Mouse (Mus musculus): ENCODE measurements around the gene Dab2ip. TPM values are rescaled to one million over a fixed set of nuclear protein-coding genes. Genes with fewer than 3 reads are reported as not detected.

The Dab2ip gene
- polyA plus RNA-seq, 1 experiment, result 73.9 TPM

- DNase-seq (ENCODE audit: extremely low spot score in 1 of 2, low spot score in 1 of 2), result no peak
Measured at GRCm38 (mm10) chr2:35702001-35702400, 143.9 kb downstream of the Dab2ip start.

GRCm38 (mm10) chr2:35702608-35703007, 144.5 kb downstream of the Dab2ip start:
- DNase-seq (ENCODE audit: extremely low spot score in 1 of 2, low spot score in 1 of 2), result no peak

- no peak for DNase-seq (ENCODE audit: extremely low spot score in 1 of 2, low spot score in 1 of 2)
Measured at GRCm38 (mm10) chr2:35703241-35703640, 145.2 kb downstream of the Dab2ip start.

- no peak for DNase-seq (ENCODE audit: extremely low spot score in 1 of 2, low spot score in 1 of 2)
Measured at GRCm38 (mm10) chr2:35712611-35713010, 154.5 kb downstream of the Dab2ip start.

- DNase-seq (ENCODE audit: extremely low spot score in 1 of 2, low spot score in 1 of 2), result no peak
Measured at GRCm38 (mm10) chr2:35713460-35713859, 155.4 kb downstream of the Dab2ip start.

DNA sequence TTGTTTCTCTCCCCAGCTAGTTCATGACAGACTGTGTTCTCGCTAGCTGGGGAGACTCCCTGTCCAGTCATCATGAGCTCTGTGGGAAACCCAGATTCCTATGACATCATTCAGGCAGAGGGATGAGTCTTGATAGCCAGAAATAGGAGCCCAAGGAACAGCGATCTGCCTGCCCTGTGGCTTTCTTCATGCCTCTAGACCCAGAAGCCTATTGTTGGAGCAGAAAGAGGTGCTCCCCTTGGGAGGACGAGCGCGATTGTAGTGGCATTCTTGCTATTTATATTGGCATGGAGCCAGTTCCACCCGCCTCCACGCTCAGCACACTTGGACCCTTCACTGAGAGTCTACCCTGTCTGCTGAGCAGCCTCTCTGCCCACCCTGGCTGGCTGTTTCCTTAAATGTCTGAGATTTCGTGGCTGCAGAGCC, 156.7 kb downstream of the Dab2ip start:
- peak in 1 of 2 experiments; percentile 53 for DNase-seq (ENCODE audit: extremely low spot score in 1 of 2, low spot score in 1 of 2)

DNA sequence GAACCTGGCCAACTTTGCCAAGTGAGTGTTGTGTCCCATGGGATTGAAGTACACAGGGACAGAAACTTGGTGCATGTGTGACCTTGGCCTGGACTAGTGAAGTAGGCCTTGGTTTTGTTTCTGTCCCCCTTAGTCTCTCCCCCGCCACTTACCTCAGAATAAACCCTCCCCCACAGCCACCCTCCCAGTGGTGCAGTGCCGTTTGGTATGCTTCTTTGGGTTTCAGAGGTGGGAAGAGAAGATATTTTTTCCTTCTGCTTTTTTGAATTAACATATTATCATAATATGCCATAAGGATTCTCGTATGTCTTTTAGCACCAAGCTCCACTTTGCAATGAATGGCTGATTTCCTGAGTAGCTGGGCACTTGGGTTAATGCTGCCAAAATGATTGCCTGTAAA, 157.4 kb downstream of the Dab2ip start:
- peak in 1 of 2 experiments; percentile 55 for DNase-seq (ENCODE audit: extremely low spot score in 1 of 2, low spot score in 1 of 2)

DNA sequence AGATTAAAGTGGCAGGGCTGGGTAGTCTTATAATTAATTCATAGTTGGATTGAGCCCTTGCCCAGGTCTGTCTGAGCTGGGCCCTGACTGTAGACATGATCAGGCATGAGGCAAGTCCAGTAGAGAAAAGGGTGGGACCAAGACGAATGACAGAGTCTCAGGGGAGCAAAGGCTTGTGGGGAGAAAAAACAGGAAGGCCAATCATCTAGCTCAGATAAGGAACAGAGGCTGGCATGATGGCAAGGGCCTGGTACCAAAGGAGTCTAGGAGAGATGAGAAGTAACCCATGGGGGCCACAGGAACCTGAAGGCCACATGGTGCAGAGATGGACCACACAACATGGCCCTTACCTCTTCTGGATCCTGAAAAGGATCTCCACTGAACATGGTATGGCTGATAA, 158.1 kb downstream of the Dab2ip start:
- no peak for DNase-seq (ENCODE audit: extremely low spot score in 1 of 2, low spot score in 1 of 2)

DNA sequence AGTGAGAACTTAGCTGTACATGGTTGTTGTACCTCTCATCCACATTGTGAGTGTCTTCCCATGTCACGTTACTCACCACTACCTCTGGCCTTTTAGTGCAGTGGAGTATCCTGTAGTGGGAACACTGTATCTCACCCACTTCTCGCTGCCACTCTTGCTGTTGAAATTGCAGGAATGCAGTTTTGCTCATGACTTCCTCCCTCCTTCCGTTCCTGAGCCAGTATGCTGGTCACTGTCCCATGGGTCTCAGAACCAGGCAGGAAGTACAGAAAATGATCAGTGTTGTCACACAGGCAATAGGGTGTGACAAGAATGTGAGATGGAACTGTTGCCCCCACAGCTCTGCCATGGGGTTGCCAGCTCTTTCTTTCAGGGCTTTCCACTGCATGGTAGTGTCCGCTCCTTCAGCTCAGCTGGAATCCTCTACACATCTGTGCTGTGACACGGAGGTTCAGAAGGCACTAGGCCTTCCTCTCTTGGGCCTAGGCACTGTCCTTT, 160.0 kb downstream of the Dab2ip start:
- DNase-seq (ENCODE audit: extremely low spot score in 1 of 2, low spot score in 1 of 2), result no peak

DNA sequence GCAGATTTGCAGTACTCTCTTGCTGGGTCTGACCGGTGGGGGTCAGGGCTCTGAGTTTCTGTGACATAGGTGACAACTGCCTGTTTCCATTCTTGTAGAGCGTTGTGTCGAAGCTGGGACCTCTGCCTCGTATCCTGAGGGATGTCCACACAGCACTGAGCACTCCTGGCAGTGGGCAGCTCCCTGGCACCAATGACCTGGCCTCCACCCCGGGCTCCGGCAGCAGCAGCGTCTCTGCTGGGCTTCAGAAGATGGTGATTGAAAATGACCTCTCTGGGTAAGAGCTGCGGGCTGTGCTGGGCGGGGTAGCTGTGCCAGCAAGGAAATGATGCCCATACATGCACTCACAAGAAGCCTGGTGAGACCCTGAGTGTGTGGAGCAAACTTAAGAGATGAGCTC, 160.6 kb downstream of the Dab2ip start:
- no peak for DNase-seq (ENCODE audit: extremely low spot score in 1 of 2, low spot score in 1 of 2)

DNA sequence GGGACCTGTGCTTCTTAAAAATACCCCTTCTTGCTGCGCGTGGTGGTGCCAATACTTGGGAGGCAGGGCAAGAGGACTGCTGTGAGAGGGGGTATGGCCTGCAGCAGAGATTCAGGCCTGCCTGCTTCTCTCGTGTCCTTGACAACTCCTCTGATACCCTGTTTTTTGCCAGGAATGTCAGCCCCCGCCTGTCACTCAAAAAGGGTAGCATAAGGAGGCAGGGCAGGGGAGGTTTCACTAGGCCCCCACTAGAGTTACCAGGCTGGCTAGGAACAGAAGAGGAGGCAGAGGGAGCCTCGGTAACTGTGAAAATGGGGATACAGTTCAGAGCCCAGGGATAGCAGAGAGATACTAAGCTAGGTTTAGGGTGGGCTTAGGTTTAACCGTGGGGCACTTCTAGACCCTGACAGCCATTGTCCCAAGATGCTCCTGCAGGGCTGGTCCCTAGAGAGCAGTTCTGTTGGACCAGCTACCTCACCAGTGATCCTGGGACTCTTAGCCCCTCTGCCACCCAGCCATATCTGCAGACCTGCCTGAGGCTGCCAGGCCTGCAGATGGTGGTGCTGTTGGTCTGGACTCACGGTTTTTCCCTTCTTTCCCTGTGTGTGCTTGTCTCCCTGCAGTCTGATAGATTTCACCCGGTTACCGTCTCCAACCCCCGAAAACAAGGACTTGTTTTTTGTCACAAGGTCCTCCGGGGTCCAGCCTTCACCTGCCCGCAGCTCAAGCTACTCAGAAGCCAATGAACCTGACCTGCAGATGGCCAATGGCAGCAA, 161.4 kb downstream of the Dab2ip start:
- DNase-seq (ENCODE audit: extremely low spot score in 1 of 2, low spot score in 1 of 2), result peak in 1 of 2 experiments; percentile 31

- DNase-seq (ENCODE audit: extremely low spot score in 1 of 2, low spot score in 1 of 2), result peak; percentile 41 to 70
Measured at GRCm38 (mm10) chr2:35720104-35720503, 162.0 kb downstream of the Dab2ip start.

DNA sequence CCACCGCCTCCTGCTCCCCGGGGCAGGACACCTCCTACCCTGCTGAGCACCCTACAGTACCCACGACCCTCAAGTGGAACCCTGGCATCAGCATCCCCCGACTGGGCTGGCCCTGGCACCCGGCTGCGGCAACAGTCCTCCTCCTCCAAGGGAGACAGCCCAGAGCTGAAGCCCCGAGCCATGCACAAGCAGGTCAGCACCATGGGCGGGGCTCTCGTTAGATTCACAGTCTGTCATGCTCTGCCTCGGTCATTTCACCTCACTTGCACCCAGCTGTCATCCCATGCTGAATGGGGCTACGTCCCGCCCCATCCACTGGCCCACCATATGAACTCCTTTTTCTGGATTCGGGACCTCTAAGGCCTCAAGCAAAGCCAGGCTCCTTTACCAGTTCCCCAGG, 162.5 kb downstream of the Dab2ip start:
- no peak for DNase-seq (ENCODE audit: extremely low spot score in 1 of 2, low spot score in 1 of 2)

DNA sequence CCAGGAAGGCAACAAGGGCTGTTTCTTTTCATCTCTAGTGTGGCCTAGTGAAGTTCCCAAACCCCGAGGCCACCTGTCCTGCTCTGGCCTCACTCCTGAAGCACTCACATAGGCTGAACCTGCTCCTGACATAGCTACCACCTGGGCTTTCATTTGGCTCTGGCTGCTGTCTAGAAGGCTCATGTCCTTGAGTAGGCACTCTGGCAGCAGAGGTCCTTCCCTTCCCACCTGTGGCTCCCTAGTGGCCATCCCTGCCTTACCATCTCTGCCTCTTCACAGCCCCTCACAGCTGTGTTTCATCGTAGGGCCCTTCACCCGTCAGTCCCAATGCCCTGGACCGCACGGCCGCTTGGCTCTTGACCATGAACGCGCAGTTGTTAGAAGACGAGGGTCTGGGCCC, 162.9 kb downstream of the Dab2ip start:
- DNase-seq (ENCODE audit: extremely low spot score in 1 of 2, low spot score in 1 of 2), result no peak

DNA sequence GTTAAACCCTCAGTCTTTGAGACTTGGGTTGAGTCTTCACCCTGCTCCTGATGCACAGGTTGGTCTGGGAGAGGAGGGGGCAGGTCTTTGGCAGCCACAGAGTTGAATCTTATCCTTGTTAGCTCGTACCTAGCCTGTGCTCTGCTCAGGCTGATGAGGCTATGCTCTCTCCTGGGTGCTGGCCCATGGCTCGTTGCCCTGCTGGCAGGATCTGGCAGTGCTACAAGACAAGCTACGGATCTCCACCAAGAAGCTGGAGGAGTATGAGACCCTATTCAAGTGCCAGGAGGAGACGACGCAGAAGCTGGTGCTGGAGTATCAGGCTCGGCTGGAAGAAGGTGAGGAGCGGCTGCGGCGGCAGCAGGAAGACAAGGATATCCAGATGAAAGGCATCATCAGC, 164.8 kb downstream of the Dab2ip start:
- DNase-seq (ENCODE audit: extremely low spot score in 1 of 2, low spot score in 1 of 2), result no peak

DNA sequence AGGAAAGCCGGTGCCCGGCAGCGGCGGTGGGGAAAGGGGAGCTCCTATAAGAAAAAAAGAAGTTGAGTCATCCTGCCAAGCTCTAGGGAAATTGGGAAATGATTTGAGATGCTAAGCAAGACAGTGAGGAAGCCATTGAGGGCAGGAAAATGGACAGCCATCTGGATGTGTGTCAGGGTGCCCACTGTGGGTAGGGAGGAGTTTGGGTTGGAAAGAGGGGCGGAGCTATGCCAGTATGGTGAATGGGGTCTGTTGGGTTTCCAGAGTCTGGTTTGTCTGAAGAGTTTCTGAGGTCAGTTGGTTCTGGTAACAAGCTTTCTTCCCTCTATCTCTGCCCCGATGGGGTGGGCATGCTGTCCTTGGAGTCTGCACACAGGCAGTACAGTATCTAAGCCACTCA, 165.2 kb downstream of the Dab2ip start:
- no peak for DNase-seq (ENCODE audit: extremely low spot score in 1 of 2, low spot score in 1 of 2)

DNA sequence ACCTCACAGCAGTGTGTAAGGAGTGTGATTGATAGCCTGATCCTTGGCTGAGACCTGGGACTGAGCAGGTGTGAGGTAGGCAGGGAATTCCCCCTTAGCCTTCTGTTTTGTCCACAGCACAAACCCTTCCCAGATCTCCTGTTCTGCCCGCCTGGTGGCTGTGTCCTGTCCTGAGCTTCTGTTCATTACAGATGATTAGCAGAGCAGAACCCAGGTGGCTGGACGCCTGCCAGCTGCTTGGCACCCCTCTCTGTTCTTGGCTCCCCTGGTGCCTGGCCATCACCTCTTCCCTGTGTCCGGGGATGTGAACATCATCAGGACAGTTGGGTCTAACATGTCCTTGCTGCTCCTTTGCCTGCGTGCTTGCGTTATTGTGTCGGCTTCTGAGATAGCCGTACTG, 165.6 kb downstream of the Dab2ip start:
- DNase-seq (ENCODE audit: extremely low spot score in 1 of 2, low spot score in 1 of 2), result no peak

GRCm38 (mm10) chr2:35728633-35729032, 170.6 kb downstream of the Dab2ip start:
- DNase-seq (ENCODE audit: extremely low spot score in 1 of 2, low spot score in 1 of 2), result peak in 1 of 2 experiments; percentile 60

GRCm38 (mm10) chr2:35729077-35730065, 171.3 kb downstream of the Dab2ip start:
- DNase-seq (ENCODE audit: extremely low spot score in 1 of 2, low spot score in 1 of 2), result no peak

- no peak for DNase-seq (ENCODE audit: extremely low spot score in 1 of 2, low spot score in 1 of 2)
Measured at GRCm38 (mm10) chr2:35731671-35732449, 173.8 kb downstream of the Dab2ip start.

Data from frontal cortex, adult 2 months (tissue).